Mouse (Mus musculus) kidney, adult 11 months (tissue): ENCODE data around the gene Nr4a3.

Experiments used
- DNase-seq: peaks from one replicate; pipeline ENCODE4 v3.0.0; 2022

Nr4a3 gene

GRCm38 (mm10) chr4:48051086-48051673, 6.2 kb downstream of the Nr4a3 start:
- DNase-seq, result no peak

GRCm38 (mm10) chr4:48051674-48052121, 6.7 kb downstream of the Nr4a3 start:
- no peak for DNase-seq

- no peak for DNase-seq
These were observed 16.8 kb downstream of the Nr4a3 start for GRCm38 (mm10) chr4:48061716-48062115.

GRCm38 (mm10) chr4:48064311-48064710, 19.4 kb downstream of the Nr4a3 start:
- DNase-seq, result no peak

GRCm38 (mm10) chr4:48066676-48067075, 21.7 kb downstream of the Nr4a3 start:
- DNase-seq, result no peak

GRCm38 (mm10) chr4:48069111-48069510, 24.2 kb downstream of the Nr4a3 start:
- DNase-seq, result no peak

GRCm38 (mm10) chr4:48072006-48072405, 27.1 kb downstream of the Nr4a3 start:
- DNase-seq, result no peak

- no peak for DNase-seq
These were observed 28.4 kb downstream of the Nr4a3 start for GRCm38 (mm10) chr4:48073325-48073724.

- DNase-seq, result no peak
These were observed 29.7 kb downstream of the Nr4a3 start for GRCm38 (mm10) chr4:48074451-48075240.

- peak; percentile 11 for DNase-seq
These were observed 31.9 kb downstream of the Nr4a3 start for GRCm38 (mm10) chr4:48076693-48077471.

GRCm38 (mm10) chr4:48078213-48078612, 33.3 kb downstream of the Nr4a3 start:
- DNase-seq, result no peak

- no peak for DNase-seq
These were observed 34.5 kb downstream of the Nr4a3 start for GRCm38 (mm10) chr4:48079285-48080039.

GRCm38 (mm10) chr4:48083452-48083851, 38.5 kb downstream of the Nr4a3 start:
- DNase-seq, result no peak

- no peak for DNase-seq
These were observed 41.7 kb downstream of the Nr4a3 start for GRCm38 (mm10) chr4:48086609-48087008.

- DNase-seq, result no peak
These were observed 42.5 kb downstream of the Nr4a3 start for GRCm38 (mm10) chr4:48087497-48087896.

GRCm38 (mm10) chr4:48093221-48093620, 48.3 kb downstream of the Nr4a3 start:
- no peak for DNase-seq

GRCm38 (mm10) chr4:48100217-48100616, 55.3 kb downstream of the Nr4a3 start:
- no peak for DNase-seq

- DNase-seq, result no peak
These were observed 57.0 kb downstream of the Nr4a3 start for GRCm38 (mm10) chr4:48101981-48102380.

GRCm38 (mm10) chr4:48105387-48105786, 60.4 kb downstream of the Nr4a3 start:
- no peak for DNase-seq

GRCm38 (mm10) chr4:48107086-48107485, 62.1 kb downstream of the Nr4a3 start:
- no peak for DNase-seq

GRCm38 (mm10) chr4:48108591-48108990, 63.6 kb downstream of the Nr4a3 start:
- no peak for DNase-seq

GRCm38 (mm10) chr4:48110331-48110730, 65.4 kb downstream of the Nr4a3 start:
- DNase-seq, result no peak

- no peak for DNase-seq
These were observed 71.2 kb downstream of the Nr4a3 start for GRCm38 (mm10) chr4:48116191-48116590.
